13 mouse cellular contexts compared by ENCODE assay signal in the genomic region with DNA sequence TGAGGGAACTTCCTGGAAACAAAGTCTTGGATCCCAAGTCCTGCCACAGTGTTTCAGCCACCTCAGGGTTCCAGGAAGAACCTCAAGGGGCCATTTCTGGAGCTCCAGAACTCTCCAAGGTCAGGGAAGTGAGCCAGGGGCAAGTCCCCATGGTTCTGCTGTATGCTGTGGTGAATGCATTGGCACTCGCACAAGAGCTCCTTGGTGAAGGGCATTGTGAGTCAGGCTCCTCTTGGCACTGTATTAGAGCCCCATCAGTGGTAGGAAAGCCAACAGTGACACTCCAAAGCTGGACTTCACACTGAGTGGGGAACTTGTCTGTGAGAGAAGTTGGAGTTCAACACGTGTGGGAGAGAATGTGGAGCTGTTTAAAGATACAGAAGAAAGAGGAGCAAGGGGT.
"Had no signal": no experiment of that assay in that cellular context is flagged by ENCODE, and none has a peak within 500 bp of the region (broad histone marks: within the 10 kb centered on the region; RNA-seq: fewer than 3 reads in every experiment).

No protein-coding gene starts in this region.

- ATAC-seq: liver, embryonic 12.5 days had no signal

- H3K9me3 ChIP-seq: limb, embryonic 15.5 days; liver, embryonic 12.5 days; midbrain, embryonic 10.5 days; neural tube, embryonic 13.5 days had no signal

- H3K4me1 ChIP-seq: limb, embryonic 15.5 days; liver, embryonic 12.5 days had no signal

- H3K27me3 ChIP-seq: limb, embryonic 15.5 days; liver, embryonic 12.5 days had no signal

- H3K36me3 ChIP-seq: limb, embryonic 15.5 days; liver, embryonic 12.5 days; midbrain, embryonic 10.5 days; neural tube, embryonic 13.5 days had no signal

- H3K4me2 ChIP-seq: limb, embryonic 15.5 days; liver, embryonic 12.5 days; lung, embryonic 14.5 days; neural tube, embryonic 13.5 days had no signal

- H3K27ac ChIP-seq: limb, embryonic 15.5 days; liver, embryonic 12.5 days; midbrain, embryonic 10.5 days; neural tube, embryonic 13.5 days had no signal

- H3K4me3 ChIP-seq: limb, embryonic 15.5 days; liver, embryonic 12.5 days; midbrain, embryonic 10.5 days; neural tube, embryonic 13.5 days had no signal

- H3K9ac ChIP-seq: limb, embryonic 15.5 days; liver, embryonic 12.5 days; lung, embryonic 14.5 days; neural tube, embryonic 13.5 days had no signal

- DNase-seq: kidney, postnatal 14 days; lung, embryonic 14.5 days; lung, postnatal 10 days; lung, postnatal 4 days; midbrain, embryonic 14.5 days; right cerebral cortex, postnatal 4 days; spleen, adult 18-20 months; thymus, adult 18-20 months; thymus, postnatal 14 days had no signal
